Mouse (Mus musculus) midbrain, embryonic 16.5 days (tissue): ENCODE data around the gene Bend4. TPM values are rescaled to one million over a fixed set of nuclear protein-coding genes. Genes with fewer than 3 reads are reported as not detected.

ENCODE experiments used
- ATAC-seq: fragments of 200-750 bp; cut with Nextera tagmentation; 2 replicates; pipeline ENCODE4 v1.8.0; 2017; ENCODE audit warnings: moderate TSS enrichment
- H3K27ac ChIP-seq: fragments of 300-500 bp; sonication (generic); 2 replicates; pipeline ENCODE4 v1.5.1; 2014; ENCODE audit warnings: mild to moderate bottlenecking, low read length, mixed read lengths
- H3K27me3 ChIP-seq: fragments of 300-500 bp; sonication (generic); 2 replicates; pipeline ENCODE4 v1.6.1; 2014; ENCODE audit warnings: low read depth, low read length, mixed read lengths; ENCODE audit not compliant: control insufficient read depth, insufficient read depth
- H3K36me3 ChIP-seq: fragments of 300-500 bp; sonication (generic); 2 replicates; pipeline ENCODE4 v1.6.1; 2014; ENCODE audit warnings: mild to moderate bottlenecking, low read length, moderate library complexity, mixed read lengths; ENCODE audit not compliant: control insufficient read depth, insufficient read depth
- H3K4me1 ChIP-seq: fragments of 300-500 bp; sonication (generic); 2 replicates; pipeline ENCODE4 v1.6.1; 2014; ENCODE audit warnings: mild to moderate bottlenecking, low read length, mixed read lengths; ENCODE audit not compliant: control insufficient read depth, insufficient read depth
- H3K4me2 ChIP-seq: fragments of 300-500 bp; sonication (generic); 2 replicates; pipeline ENCODE4 v1.6.1; 2014; ENCODE audit warnings: mild to moderate bottlenecking, low read length, mixed read lengths
- H3K4me3 ChIP-seq: fragments of 300-500 bp; sonication (generic); 2 replicates; pipeline ENCODE4 v1.5.1; 2014; ENCODE audit warnings: low read depth, mild to moderate bottlenecking, low read length, moderate library complexity, mixed read lengths
- H3K9ac ChIP-seq: fragments of 300-500 bp; sonication (generic); 2 replicates; pipeline ENCODE4 v1.6.1; 2014; ENCODE audit warnings: low read depth, low read length, mixed read lengths
- H3K9me3 ChIP-seq: fragments of 300-500 bp; sonication (generic); replicated peaks from 2 replicates; pipeline ENCODE4 v1.6.1; 2014; ENCODE audit warnings: mild to moderate bottlenecking, low read length, mixed read lengths; ENCODE audit not compliant: control insufficient read depth, poor library complexity, severe bottlenecking
- WGBS: fragments of 180-500 bp; shearing (Covaris S2); extraction: QIAGEN DNeasy Blood & Tissue Kit; methylation state at CpG from one replicate; pipeline ENCODE4 v1.1.7; 2014; 5-methylcytosine and 5-hydroxymethylcytosine counted together
- polyA plus RNA-seq: library from polyadenylated mRNA; unstranded; fragments of >200 nt; fragmentation: Nextera tagmentation; extraction: Ambion mirVana; gene quantifications from 2 replicates; pipeline ENCODE4 v1.2.1, GENCODE M21; 2015

Gene Bend4
- polyA plus RNA-seq, 1 experiment from 2014 or later = 13.8 TPM

- H3K4me2 ChIP-seq = no peak overlapping the region
- peak; percentile 37; the same call in 1 of the 2 replicates for ATAC-seq
- no peaks in the 10 kb centered on the region for H3K4me1 ChIP-seq
- 75% methylated on average over 9 of the region's 9 CpGs for WGBS
- no peak overlapping the region for H3K9ac ChIP-seq
- H3K27me3 ChIP-seq = no peaks in the 10 kb centered on the region
- H3K9me3 ChIP-seq = no peaks in the 10 kb centered on the region
- H3K36me3 ChIP-seq = peaks cover 3% of the 10 kb centered on the region; the same call in 1 of the 2 replicates
- H3K4me3 ChIP-seq = no peak overlapping the region
- no peak overlapping the region for H3K27ac ChIP-seq
Observed at GRCm38 (mm10) chr5:67401612-67402011, 26.5 kb downstream of the Bend4 start.

DNA sequence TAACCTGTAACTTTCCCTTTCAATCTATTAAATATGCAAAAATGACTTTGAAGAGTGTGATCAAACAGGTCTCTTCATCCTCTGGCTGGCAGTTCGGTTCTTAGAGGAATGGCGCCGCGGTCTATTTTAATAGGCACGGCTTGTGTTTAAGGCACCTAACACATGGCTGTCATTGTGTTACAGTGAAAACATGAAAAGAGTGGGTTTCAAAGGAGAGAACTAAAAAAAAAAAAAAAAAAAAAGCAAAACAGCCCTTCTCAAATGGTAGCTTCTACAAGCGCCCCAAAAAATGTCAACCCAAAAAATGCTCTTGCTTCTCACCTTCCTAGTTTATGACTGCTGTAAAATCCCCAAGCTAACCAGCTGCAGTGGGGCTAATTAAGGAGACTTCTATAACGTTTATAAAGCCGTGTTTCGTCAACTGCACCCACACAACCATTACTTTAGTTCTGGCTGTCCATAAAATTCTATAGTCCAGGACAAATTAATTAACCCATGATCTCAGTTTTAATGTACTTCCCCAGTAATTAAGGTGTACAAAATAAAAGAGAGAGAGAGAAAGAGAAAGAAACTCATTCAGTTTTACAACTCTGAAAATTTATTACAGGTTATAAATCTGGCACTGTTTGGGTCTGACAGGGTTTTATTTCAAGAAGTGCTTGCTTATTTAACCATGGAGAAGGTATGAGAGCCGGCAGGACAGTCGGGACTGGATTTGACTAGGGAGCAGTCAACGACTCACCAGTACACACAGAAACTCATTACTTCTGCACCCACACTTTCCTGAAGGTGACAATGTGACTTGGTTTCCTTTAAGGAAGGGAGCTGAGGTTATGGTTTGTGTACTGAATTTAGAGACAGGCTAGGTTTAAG, 27.3 kb downstream of the Bend4 start:
- ATAC-seq = peak; percentile 64; the same call in 1 of the 2 replicates
- H3K9me3 ChIP-seq = no peaks in the 10 kb centered on the region
- H3K4me3 ChIP-seq = no peak overlapping the region
- peaks cover 3% of the 10 kb centered on the region; the same call in 1 of the 2 replicates for H3K36me3 ChIP-seq
- WGBS = 54% methylated on average over 12 of the region's 12 CpGs
- H3K4me2 ChIP-seq = no peak overlapping the region
- H3K4me1 ChIP-seq = no peaks in the 10 kb centered on the region
- no peak overlapping the region for H3K27ac ChIP-seq
- no peaks in the 10 kb centered on the region for H3K27me3 ChIP-seq
- H3K9ac ChIP-seq = no peak overlapping the region

DNA sequence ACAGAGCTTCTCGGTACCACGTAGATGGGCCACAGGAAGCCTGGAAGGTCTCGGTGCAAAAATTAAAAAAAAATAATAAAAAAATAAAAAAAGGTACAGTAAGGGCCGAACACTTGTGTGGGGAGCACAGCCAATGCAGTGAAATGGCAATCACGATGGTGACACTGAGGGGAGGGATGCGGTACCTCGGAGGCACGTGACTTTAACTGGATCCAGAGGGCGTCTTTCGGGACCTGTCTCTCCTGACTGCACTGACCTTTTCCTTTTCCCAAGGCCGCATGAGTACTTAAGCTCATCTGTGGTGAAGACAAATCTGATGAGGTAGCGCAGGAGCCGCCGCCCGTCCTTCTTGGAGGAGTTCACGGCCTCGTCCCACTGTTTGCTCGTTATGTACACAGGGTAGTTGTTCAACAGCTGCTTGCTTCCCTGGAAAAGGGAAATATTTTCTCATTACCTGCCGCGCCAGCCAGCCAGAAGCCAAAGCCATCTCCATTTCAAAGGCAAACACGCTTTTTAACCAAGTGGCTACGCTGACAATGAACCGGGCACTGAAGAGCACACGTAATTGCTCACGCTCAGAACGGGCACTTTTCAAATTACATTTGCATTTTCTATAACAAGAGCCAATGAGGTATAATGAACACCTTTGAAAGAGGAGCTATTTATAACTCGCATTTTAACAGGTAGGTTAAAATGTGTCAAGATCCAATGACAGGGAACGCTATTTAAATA, 28.1 kb downstream of the Bend4 start:
- ATAC-seq = peak; percentile 47
- Histone ChIP-seq H3K9me3 (no peaks in the 10 kb centered on the region), H3K4me1 (no peaks in the 10 kb centered on the region), H3K27ac (peak overlapping the region; percentile 55), H3K27me3 (no peaks in the 10 kb centered on the region), H3K4me3 (no peak overlapping the region), H3K4me2 (peak overlapping the region; percentile 29), H3K9ac (no peak overlapping the region), H3K36me3 (peaks cover 3% of the 10 kb centered on the region; the same call in 1 of the 2 replicates)
- 62% methylated on average over 28 of the region's 28 CpGs for WGBS

GRCm38 (mm10) chr5:67397186-67397585, 30.9 kb downstream of the Bend4 start:
- WGBS = 89% methylated on average over 14 of the region's 14 CpGs
- no peaks in the 10 kb centered on the region for H3K4me1 ChIP-seq
- H3K27ac ChIP-seq = no peak overlapping the region
- H3K27me3 ChIP-seq = no peaks in the 10 kb centered on the region
- H3K4me3 ChIP-seq = no peak overlapping the region
- no peak overlapping the region for H3K9ac ChIP-seq
- no peak for ATAC-seq
- no peaks in the 10 kb centered on the region for H3K9me3 ChIP-seq
- H3K4me2 ChIP-seq = no peak overlapping the region
- H3K36me3 ChIP-seq = no peaks in the 10 kb centered on the region; the same call in 1 of the 2 replicates

DNA sequence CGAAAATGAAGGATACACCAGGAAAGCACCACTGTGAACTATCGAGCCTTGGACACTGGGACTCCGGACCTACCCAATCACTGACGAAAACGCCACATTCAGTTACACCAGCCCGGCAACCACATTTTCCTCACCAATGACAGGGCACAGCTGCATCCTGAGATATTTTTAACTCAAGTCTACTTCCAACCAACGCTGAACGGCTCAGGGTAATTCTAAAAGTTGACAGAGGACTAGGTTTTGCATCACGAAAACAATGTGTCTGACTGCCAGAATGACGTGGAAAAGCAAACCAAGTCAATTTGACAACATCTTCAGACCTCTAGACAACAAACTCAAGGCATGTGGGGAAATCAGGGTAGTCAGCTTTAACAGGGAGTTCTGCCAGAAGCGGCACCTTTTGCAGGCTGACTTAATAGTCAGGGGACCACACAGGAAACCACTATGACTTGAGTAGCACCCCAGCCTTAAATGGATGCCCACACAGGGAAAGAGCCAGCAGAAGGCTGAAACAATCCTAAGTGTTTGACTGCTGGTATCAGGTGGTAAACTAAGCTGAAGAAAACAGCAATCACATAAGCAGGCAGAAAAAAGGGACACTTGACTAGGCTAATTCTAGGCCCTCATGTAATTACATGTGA, 32.8 kb downstream of the Bend4 start:
- H3K9me3 ChIP-seq = no peaks in the 10 kb centered on the region

DNA sequence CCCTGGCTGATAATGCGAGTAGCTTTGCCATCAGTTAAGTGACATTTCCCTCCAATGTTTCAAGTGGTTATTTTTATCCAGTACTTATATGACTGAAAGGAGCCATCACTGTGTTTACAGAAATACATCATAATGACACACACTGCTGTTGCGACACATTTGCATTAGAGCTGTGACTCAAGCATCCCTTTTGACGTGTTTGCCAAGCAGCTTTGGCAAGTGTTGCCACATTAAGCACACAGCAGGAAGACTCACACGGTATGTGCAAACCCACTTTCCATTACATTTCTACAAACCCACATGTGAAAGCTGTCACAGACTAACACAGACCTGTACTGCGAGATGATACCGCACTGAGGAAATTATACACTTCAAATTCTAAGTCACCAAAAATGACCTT, 34.2 kb downstream of the Bend4 start:
- no peaks in the 10 kb centered on the region for H3K4me1 ChIP-seq
- H3K9ac ChIP-seq = no peak overlapping the region
- no peak for ATAC-seq
- H3K27me3 ChIP-seq = no peaks in the 10 kb centered on the region
- WGBS = 88% methylated on average over 6 of the region's 6 CpGs
- no peak overlapping the region for H3K27ac ChIP-seq
- H3K4me2 ChIP-seq = no peak overlapping the region
- H3K4me3 ChIP-seq = no peak overlapping the region
- no peaks in the 10 kb centered on the region; the same call in 1 of the 2 replicates for H3K36me3 ChIP-seq
- no peaks in the 10 kb centered on the region for H3K9me3 ChIP-seq

More for the DNA sequence above, 32.8 kb downstream of the Bend4 start:
- Histone ChIP-seq H3K4me2 (no peak overlapping the region), H3K4me3 (no peak overlapping the region), H3K36me3 (no peaks in the 10 kb centered on the region; the same call in 1 of the 2 replicates), H3K9ac (no peak overlapping the region), H3K4me1 (no peaks in the 10 kb centered on the region), H3K27me3 (no peaks in the 10 kb centered on the region), H3K27ac (no peak overlapping the region)
- no peak for ATAC-seq
- WGBS = 92% methylated on average over 11 of the region's 11 CpGs

- H3K9ac ChIP-seq = no peak overlapping the region
- H3K27me3 ChIP-seq = no peaks in the 10 kb centered on the region
- no peak for ATAC-seq
- no peaks in the 10 kb centered on the region for H3K36me3 ChIP-seq
- no peaks in the 10 kb centered on the region for H3K4me1 ChIP-seq
- no peak overlapping the region for H3K4me3 ChIP-seq
- 91% methylated on average over 7 of the region's 7 CpGs for WGBS
- no peaks in the 10 kb centered on the region for H3K9me3 ChIP-seq
- no peak overlapping the region for H3K4me2 ChIP-seq
- H3K27ac ChIP-seq = no peak overlapping the region
Observed at GRCm38 (mm10) chr5:67382556-67382955, 45.6 kb downstream of the Bend4 start.

DNA sequence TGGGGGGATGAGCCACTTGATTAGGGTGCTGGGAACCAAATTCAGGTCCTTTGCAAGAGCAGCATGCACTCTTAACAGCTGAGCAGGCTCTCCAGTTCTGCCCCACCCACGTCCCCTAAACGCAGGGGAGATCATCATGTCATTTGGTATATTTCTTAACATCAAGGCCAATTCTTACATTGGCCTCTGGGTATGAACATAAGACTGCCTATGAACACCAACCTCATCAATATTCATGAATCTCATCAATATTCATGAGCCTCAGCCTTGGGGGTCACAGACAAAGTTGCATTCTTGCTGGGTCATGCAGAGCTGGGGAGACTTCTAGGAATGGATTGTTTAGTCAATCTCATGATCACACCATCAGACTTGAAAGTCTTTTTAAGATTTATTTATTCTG, 46.4 kb downstream of the Bend4 start:
- H3K36me3 ChIP-seq = no peaks in the 10 kb centered on the region
- no peaks in the 10 kb centered on the region for H3K27me3 ChIP-seq
- ATAC-seq = no peak
- no peaks in the 10 kb centered on the region for H3K9me3 ChIP-seq
- no peak overlapping the region for H3K27ac ChIP-seq
- no peak overlapping the region for H3K9ac ChIP-seq
- no peak overlapping the region for H3K4me3 ChIP-seq
- WGBS = 61% methylated on average over 2 of the region's 2 CpGs
- H3K4me1 ChIP-seq = no peaks in the 10 kb centered on the region
- no peak overlapping the region for H3K4me2 ChIP-seq
